Mouse (Mus musculus) brown adipose tissue, adult 24 weeks (tissue): ENCODE results near the gene Fam102b. TPM values are rescaled to one million over a fixed set of nuclear protein-coding genes. Genes with fewer than 3 reads are reported as not detected.

Experiments
- H3K27ac ChIP-seq: fragments of 200-500 bp; replicated peaks from 2 replicates; pipeline ENCODE4 v1.5.1; 2012; ENCODE audit warnings: low read depth, mild to moderate bottlenecking, low read length
- H3K4me1 ChIP-seq: fragments of 200-500 bp; 2 replicates; pipeline ENCODE4 v1.6.1; 2012; ENCODE audit warnings: low read length, mixed read lengths; ENCODE audit not compliant: control insufficient read depth, insufficient read depth, insufficient read length
- H3K4me3 ChIP-seq: fragments of 200-500 bp; 2 replicates; pipeline ENCODE4 v1.5.1; 2012; ENCODE audit warnings: low read depth, mild to moderate bottlenecking, low read length, moderate library complexity; ENCODE audit not compliant: insufficient read depth
- polyA plus RNA-seq: library from polyadenylated mRNA; stranded (reverse); fragments of >200 nt; gene quantifications from 2 replicates; pipeline ENCODE4 v1.2.4, GENCODE M21; 2012; ENCODE audit not compliant: missing spikeins, insufficient read depth, insufficient read length

Fam102b gene
- polyA plus RNA-seq, 1 experiment = 10.2 TPM

GRCm38 (mm10) chr3:108959680-108960295, 67.6 kb downstream of the Fam102b start:
- Histone ChIP-seq H3K4me3 (no peak overlapping the region), H3K4me1 (no peaks in the 10 kb centered on the region), H3K27ac (no peak overlapping the region)

DNA sequence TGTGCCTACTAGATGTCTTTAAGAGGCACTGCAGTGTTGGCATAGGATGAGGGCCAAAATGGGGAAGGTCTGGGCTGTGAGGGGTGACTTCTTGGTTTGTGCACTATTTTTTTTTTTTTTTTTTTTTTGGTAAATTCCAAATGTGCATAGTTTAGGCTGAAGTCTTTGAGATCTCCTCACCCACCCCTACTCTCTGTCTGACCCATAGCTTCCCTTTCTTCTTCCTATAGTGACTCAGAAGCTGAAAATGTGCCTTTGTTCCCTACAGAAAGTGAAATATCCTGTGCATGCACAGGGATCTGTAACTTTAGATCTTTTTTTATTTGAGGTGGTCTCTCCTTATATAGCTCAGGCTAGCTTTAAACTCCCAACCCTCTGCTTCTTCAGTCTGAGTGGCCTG, 69.4 kb downstream of the Fam102b start:
- H3K27ac ChIP-seq = no peak overlapping the region
- no peaks in the 10 kb centered on the region for H3K4me1 ChIP-seq
- no peak overlapping the region for H3K4me3 ChIP-seq

- no peak overlapping the region for H3K27ac ChIP-seq
- no peaks in the 10 kb centered on the region for H3K4me1 ChIP-seq
- H3K4me3 ChIP-seq = no peak overlapping the region
These were observed 86.4 kb downstream of the Fam102b start for GRCm38 (mm10) chr3:108940996-108941395.

- no peak within 1 kb of the TSS for H3K4me3 ChIP-seq
- no peaks in the 10 kb centered on the region for H3K4me1 ChIP-seq
- H3K27ac ChIP-seq = no peak within 1 kb of the TSS
These were observed 87.3 kb downstream of the Fam102b start, which contains the start of gene Gm9857 for GRCm38 (mm10) chr3:108940001-108940633. Gene Gm9857 (minus strand): TSS chr3:108940445.

DNA sequence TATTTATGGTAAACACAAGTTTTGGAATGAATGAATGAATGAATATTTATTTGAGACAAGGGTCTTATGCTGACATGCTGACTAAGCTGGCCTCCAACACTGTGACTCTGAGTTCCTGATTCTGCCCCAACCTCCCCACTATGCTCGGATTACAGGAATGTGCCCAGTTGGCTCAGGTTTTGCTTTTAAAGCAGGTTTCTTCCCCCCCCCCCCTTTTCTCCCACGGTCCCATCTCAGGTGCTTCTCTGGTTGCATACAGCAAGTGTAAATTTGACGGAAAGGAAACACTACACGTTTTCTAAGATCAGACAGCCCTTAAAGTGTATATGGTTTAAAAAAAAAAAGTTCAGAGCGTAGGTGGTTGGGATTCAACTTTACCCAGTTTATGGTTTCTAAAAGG, 87.8 kb downstream of the Fam102b start, which contains the start of gene Henmt1:
Henmt1 (plus strand) TSS at position 301 of the 400 bp plus-strand sequence.
- Histone ChIP-seq H3K4me3 (no peak within 1 kb of the TSS), H3K27ac (no peak within 1 kb of the TSS), H3K4me1 (no peaks in the 10 kb centered on the region)

DNA sequence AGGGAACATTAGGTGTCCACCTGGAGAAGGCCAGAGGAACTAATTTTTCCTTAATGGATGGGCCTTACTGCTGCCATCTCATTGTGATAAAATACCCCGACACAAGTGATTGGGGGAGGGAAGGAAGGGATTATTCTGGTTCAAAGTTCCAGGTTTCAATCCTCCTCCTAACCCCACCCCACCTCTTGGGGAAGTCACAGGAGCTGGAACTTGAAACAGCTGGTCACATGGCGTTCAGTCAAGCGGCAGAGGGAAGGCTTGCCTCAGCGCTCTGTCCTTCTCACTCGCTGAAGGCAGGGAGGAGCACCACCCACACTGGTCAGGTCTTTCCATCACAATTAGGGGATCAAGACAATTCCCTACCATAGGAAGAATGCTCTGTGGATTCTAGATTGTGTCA, 88.7 kb downstream of the Fam102b start:
- Histone ChIP-seq H3K27ac (no peak overlapping the region), H3K4me1 (no peaks in the 10 kb centered on the region), H3K4me3 (no peak overlapping the region)

GRCm38 (mm10) chr3:108933557-108933956, 93.8 kb downstream of the Fam102b start:
- Histone ChIP-seq H3K4me3 (no peak overlapping the region), H3K4me1 (no peaks in the 10 kb centered on the region), H3K27ac (no peak overlapping the region)

DNA sequence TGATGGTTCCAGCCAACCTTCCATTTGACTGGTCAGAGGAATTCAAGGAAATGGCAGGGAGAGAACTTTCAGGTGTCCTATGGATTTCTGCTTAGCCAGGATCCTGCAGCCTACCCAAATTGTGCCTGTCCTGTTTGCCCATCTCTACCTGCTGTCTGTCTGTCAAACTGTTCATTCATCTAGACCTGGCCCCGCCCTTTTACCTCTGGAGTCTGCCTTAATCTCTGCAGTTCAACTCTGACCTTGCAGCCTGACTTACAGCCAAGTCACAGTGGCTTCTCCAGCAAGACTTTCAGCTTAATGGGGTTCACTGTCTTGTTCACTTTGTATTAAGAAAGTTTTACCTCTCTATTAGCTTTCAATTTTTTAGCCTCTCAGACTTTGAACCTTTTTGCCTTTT, 101.1 kb downstream of the Fam102b start:
- Histone ChIP-seq H3K4me3 (no peak overlapping the region), H3K4me1 (no peaks in the 10 kb centered on the region), H3K27ac (no peak overlapping the region)

GRCm38 (mm10) chr3:108925677-108926076, 101.7 kb downstream of the Fam102b start:
- Histone ChIP-seq H3K4me1 (no peaks in the 10 kb centered on the region), H3K27ac (no peak overlapping the region), H3K4me3 (no peak overlapping the region)

DNA sequence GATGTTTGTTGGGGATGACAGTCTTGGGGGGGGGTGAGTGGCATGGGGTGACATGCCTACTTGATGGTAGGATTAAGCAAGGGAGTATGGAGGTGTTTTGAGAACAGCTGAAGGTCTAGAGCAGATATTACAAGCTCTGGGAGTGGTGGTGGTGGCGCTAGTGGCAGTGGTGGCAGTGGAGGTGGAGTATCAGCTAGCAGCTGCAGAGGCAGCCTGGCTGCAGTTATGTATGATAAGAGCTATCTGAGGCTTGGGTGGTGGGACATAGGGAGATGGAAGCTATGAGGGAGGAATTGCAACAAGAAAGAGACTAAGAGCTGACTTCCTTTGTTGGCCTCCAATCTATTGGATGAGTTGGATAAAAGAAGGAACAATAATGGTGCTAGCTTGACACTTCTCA, 105.6 kb downstream of the Fam102b start:
- Histone ChIP-seq H3K27ac (no peak overlapping the region), H3K4me1 (no peaks in the 10 kb centered on the region), H3K4me3 (no peak overlapping the region)

Other genes starting within 250 kb of the Fam102b start
- gene Stxbp3, start 187.1 kb downstream of the Fam102b start, polyA plus RNA-seq = 21.5 and 25.5 TPM in 2 replicates
- gene Fndc7, start 137.6 kb downstream of the Fam102b start, polyA plus RNA-seq = 0.38 TPM in 1 of 2 replicates, not detected in the other
- 35.9 and 75.7 TPM in 2 replicates for gene Prpf38b, start 115.9 kb downstream of the Fam102b start, polyA plus RNA-seq
- gene Henmt1, start 87.7 kb downstream of the Fam102b start, polyA plus RNA-seq = not detected in 2 replicates
- gene Gm9857, start 87.2 kb downstream of the Fam102b start, polyA plus RNA-seq = not detected in 2 replicates
- not detected in 2 replicates for gene Slc25a54, start 52.9 kb upstream of the Fam102b start, polyA plus RNA-seq
- gene Slc25a24, start 95.5 kb upstream of the Fam102b start, polyA plus RNA-seq = 2.9 and 3.0 TPM in 2 replicates